Mouse (Mus musculus) kidney, embryonic 14.5 days (tissue): ENCODE measurements around the gene Gchfr. TPM values are rescaled to one million over a fixed set of nuclear protein-coding genes. Genes with fewer than 3 reads are reported as not detected.
A peak's percentile ranks its signal among the peaks of the same experiment; 100 is the strongest.

Source experiments
- ATAC-seq: fragments of 200-750 bp; cut with Nextera tagmentation; 2 replicates; pipeline ENCODE4 v1.8.0; 2017; ENCODE audit warnings: moderate number of reproducible peaks, mild to moderate bottlenecking, moderate TSS enrichment, moderate library complexity; ENCODE audit not compliant: low FRiP score, low TSS enrichment
- H3K27ac ChIP-seq: fragments of 300-500 bp; sonication (generic); 2 replicates; pipeline ENCODE4 v1.5.1; 2014; ENCODE audit warnings: low read depth, mild to moderate bottlenecking, low read length, moderate library complexity, mixed read lengths
- H3K27me3 ChIP-seq: fragments of 300-500 bp; sonication (generic); 2 replicates; pipeline ENCODE4 v1.6.1; 2014; ENCODE audit warnings: mild to moderate bottlenecking, low read length; ENCODE audit not compliant: control insufficient read depth, insufficient read depth
- H3K36me3 ChIP-seq: fragments of 300-500 bp; sonication (generic); 2 replicates; pipeline ENCODE4 v1.6.1; 2014; ENCODE audit warnings: low read length, mixed read lengths; ENCODE audit not compliant: control insufficient read depth, insufficient read depth
- H3K4me1 ChIP-seq: fragments of 300-500 bp; sonication (generic); 2 replicates; pipeline ENCODE4 v1.6.1; 2014; ENCODE audit warnings: low read length, mixed read lengths; ENCODE audit not compliant: control insufficient read depth, insufficient read depth
- H3K4me2 ChIP-seq: fragments of 300-500 bp; sonication (generic); replicated peaks from 2 replicates; pipeline ENCODE4 v1.6.1; 2014; ENCODE audit warnings: low read depth, mild to moderate bottlenecking, low read length
- H3K4me3 ChIP-seq: fragments of 300-500 bp; sonication (generic); 2 replicates; pipeline ENCODE4 v1.5.1; 2014; ENCODE audit warnings: mild to moderate bottlenecking, low read length
- H3K9ac ChIP-seq: fragments of 300-500 bp; sonication (generic); 2 replicates; pipeline ENCODE4 v1.6.1; 2014; ENCODE audit warnings: low read depth, mild to moderate bottlenecking, low read length, moderate library complexity
- H3K9me3 ChIP-seq: fragments of 300-500 bp; sonication (generic); 2 replicates; pipeline ENCODE4 v1.6.1; 2016; ENCODE audit warnings: low read length; ENCODE audit not compliant: control insufficient read depth
- WGBS: fragments of 180-500 bp; shearing (Covaris S2); extraction: QIAGEN DNeasy Blood & Tissue Kit; methylation state at CpG from one replicate; pipeline ENCODE4 v1.1.7; 2014; 5-methylcytosine and 5-hydroxymethylcytosine counted together
- polyA plus RNA-seq: library from polyadenylated mRNA; unstranded; fragments of >200 nt; fragmentation: Nextera tagmentation; extraction: Ambion mirVana; gene quantifications from 2 replicates; pipeline ENCODE4 v1.2.1, GENCODE M21; 2014

The Gchfr gene
- polyA plus RNA-seq, 1 experiment from 2014 or later: 35.5 TPM

GRCm38 (mm10) chr2:119202914-119203453 is 35.4 kb downstream of the Gchfr start:
- 33% methylated on average over 5 of the region's 5 CpGs for WGBS
- Histone ChIP-seq H3K9me3 (no peaks in the 10 kb centered on the region), H3K27ac (no peak overlapping the region; the same call in 1 of the 2 replicates), H3K4me3 (no peak overlapping the region), H3K9ac (no peak overlapping the region), H3K36me3 (no peaks in the 10 kb centered on the region), H3K4me1 (peaks cover 6% of the 10 kb centered on the region; the same call in 1 of the 2 replicates), H3K27me3 (no peaks in the 10 kb centered on the region), H3K4me2 (no peak overlapping the region)
- no peak for ATAC-seq

- Histone ChIP-seq H3K9ac (no peak overlapping the region), H3K27me3 (no peaks in the 10 kb centered on the region), H3K4me3 (no peak overlapping the region), H3K4me1 (peaks cover 4% of the 10 kb centered on the region; the same call in 1 of the 2 replicates), H3K9me3 (no peaks in the 10 kb centered on the region), H3K27ac (0 out of 2 replicates have a peak overlapping the region, but pooled peaks have one; percentile 12), H3K4me2 (no peak overlapping the region), H3K36me3 (no peaks in the 10 kb centered on the region)
- no peak for ATAC-seq
- 41% methylated on average over 4 of the region's 4 CpGs for WGBS
These were observed 36.4 kb downstream of the Gchfr start for GRCm38 (mm10) chr2:119203871-119204460.

GRCm38 (mm10) chr2:119207961-119208343 is 40.4 kb downstream of the Gchfr start:
- Histone ChIP-seq H3K9ac (peak overlapping the region; percentile 69), H3K9me3 (no peaks in the 10 kb centered on the region), H3K4me1 (peaks cover 9% of the 10 kb centered on the region; the same call in 1 of the 2 replicates), H3K36me3 (peaks cover 26% of the 10 kb centered on the region), H3K4me2 (peak overlapping the region; percentile 58), H3K27ac (peak overlapping the region; percentile 90), H3K27me3 (no peaks in the 10 kb centered on the region), H3K4me3 (peak overlapping the region; percentile 59)
- WGBS: 17% methylated on average over 6 of the region's 6 CpGs
- ATAC-seq: no peak

GRCm38 (mm10) chr2:119208344-119209175 is 41.0 kb downstream of the Gchfr start, which contains the start of the genes Zfyve19 and Dnajc17:
Gene Zfyve19, plus strand, starts transcription at chr2:119208617.
Gene Dnajc17, minus strand, starts transcription at chr2:119208795.
- WGBS: under 1% methylated on average over 51 of the region's 51 CpGs

GRCm38 (mm10) chr2:119209176-119209507 is 41.6 kb downstream of the Gchfr start:
- H3K27me3 ChIP-seq: no peaks in the 10 kb centered on the region
- peak overlapping the region; percentile 65 for H3K4me2 ChIP-seq
- under 1% methylated on average over 13 of the region's 13 CpGs for WGBS
- H3K4me3 ChIP-seq: peak overlapping the region; percentile 59
- ATAC-seq: 0 out of 2 replicates have a peak, but pooled peaks have one; percentile 0
- peaks cover 5% of the 10 kb centered on the region; the same call in 1 of the 2 replicates for H3K4me1 ChIP-seq
- H3K9ac ChIP-seq: peak overlapping the region; percentile 70
- H3K27ac ChIP-seq: peak overlapping the region; percentile 2; the same call in 1 of the 2 replicates
- peaks cover 26% of the 10 kb centered on the region for H3K36me3 ChIP-seq
- H3K9me3 ChIP-seq: no peaks in the 10 kb centered on the region

More at GRCm38 (mm10) chr2:119208344-119209175, 41.0 kb downstream of the Gchfr start, which contains the start of the genes Zfyve19 and Dnajc17:
- H3K9ac ChIP-seq: peak within 1 kb of the TSS; percentile 70
- H3K4me3 ChIP-seq: peak within 1 kb of the TSS; percentile 59
- H3K36me3 ChIP-seq: peaks cover 26% of the 10 kb centered on the region
- no peaks in the 10 kb centered on the region for H3K9me3 ChIP-seq
- H3K4me2 ChIP-seq: peak within 1 kb of the TSS; percentile 65
- peaks cover 6% of the 10 kb centered on the region; the same call in 1 of the 2 replicates for H3K4me1 ChIP-seq
- peak; percentile 96 for ATAC-seq
- H3K27ac ChIP-seq: peak within 1 kb of the TSS; percentile 90
- H3K27me3 ChIP-seq: no peaks in the 10 kb centered on the region

Other genes with a start within 250 kb of the Gchfr start
- gene Chst14, start 241.3 kb upstream of the Gchfr start, polyA plus RNA-seq: 27.1 and 31.8 TPM in 2 replicates
- gene Ccdc32, start 138.4 kb upstream of the Gchfr start, polyA plus RNA-seq: 19.9 and 22.0 TPM in 2 replicates
- 5.8 and 6.0 TPM in 2 replicates for gene Rpusd2, start 133.0 kb upstream of the Gchfr start, polyA plus RNA-seq
- gene Knl1, start 120.7 kb upstream of the Gchfr start, polyA plus RNA-seq: 48.3 and 49.1 TPM in 2 replicates
- 40.0 and 51.9 TPM in 2 replicates for gene Rad51, start 55.0 kb upstream of the Gchfr start, polyA plus RNA-seq
- gene Rmdn3, start 10.7 kb upstream of the Gchfr start, polyA plus RNA-seq: 35.8 and 41.9 TPM in 2 replicates
- gene Gm14137, start 6.7 kb downstream of the Gchfr start, polyA plus RNA-seq: 0.31 and 0.43 TPM in 2 replicates
- 47.9 and 49.1 TPM in 2 replicates for gene Zfyve19, start 40.8 kb downstream of the Gchfr start, polyA plus RNA-seq
- 21.4 and 24.5 TPM in 2 replicates for gene Dnajc17, start 41.0 kb downstream of the Gchfr start, polyA plus RNA-seq
- 0.28 and 0.94 TPM in 2 replicates for gene Ppp1r14d, start 62.1 kb downstream of the Gchfr start, polyA plus RNA-seq
- gene Spint1, start 69.6 kb downstream of the Gchfr start, polyA plus RNA-seq: 23.6 and 38.1 TPM in 2 replicates
- gene Rhov, start 103.5 kb downstream of the Gchfr start, polyA plus RNA-seq: 0.23 and 0.61 TPM in 2 replicates
- gene Vps18, start 121.0 kb downstream of the Gchfr start, polyA plus RNA-seq: 7.1 and 13.3 TPM in 2 replicates
- gene Dll4, start 158.0 kb downstream of the Gchfr start, polyA plus RNA-seq: 4.9 and 8.3 TPM in 2 replicates
- gene Chac1, start 183.5 kb downstream of the Gchfr start, polyA plus RNA-seq: 0.38 and 1.0 TPM in 2 replicates